Mouse (Mus musculus): ENCODE data around the gene Pigu.

DNA sequence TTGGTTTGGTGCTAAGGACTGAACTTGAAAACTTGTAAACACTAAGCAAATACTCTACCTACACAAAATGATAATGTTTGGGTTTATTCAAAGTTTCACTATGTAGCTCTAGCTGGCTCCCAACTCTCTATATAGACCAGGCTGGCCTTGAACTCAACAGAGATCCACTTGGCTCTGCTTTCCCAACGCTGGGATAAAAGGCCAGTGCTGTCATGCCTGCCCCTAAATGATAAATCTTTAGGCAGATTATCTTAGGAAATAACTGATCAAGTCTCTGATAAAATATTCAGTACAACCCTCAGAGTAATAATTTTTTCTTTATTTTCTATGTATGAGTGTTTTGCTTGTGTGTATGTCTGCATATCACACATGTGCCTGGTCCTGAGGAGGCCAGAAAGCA, 10.6 kb downstream of the Pigu start:
- TF ChIP-seq CTCF (IDR thresholded peaks at IDR 0.05) (no peak), EP300 (IDR thresholded peaks at IDR 0.05) (no peak)
